In the genomic region with DNA sequence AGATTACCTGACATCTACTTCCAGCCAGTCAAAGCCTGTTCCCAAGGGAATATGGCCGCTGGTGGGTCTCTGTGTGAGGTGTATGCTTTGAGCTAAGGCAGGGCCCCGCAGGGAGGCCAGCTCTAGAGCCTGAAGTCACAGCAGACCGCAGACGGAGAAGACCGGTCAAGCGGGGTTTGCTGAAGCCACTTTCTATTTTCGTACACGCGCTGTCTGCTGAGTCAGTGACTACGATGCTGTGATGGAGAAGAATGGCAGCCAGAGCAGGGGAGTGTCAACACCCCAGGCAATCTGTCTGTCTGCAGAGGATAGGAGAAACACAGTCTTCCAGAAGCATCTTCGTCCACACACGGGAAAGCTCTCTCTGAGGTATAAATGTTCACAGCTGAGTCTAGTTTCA, we compare ENCODE assay signal across 11 mouse cellular contexts.
DNase-seq lines count a peak whose midpoint lies in the region; ATAC-seq and TF ChIP-seq lines count a peak whose summit lies in the region.
"Had no signal": no experiment of that assay in that cellular context is flagged by ENCODE, and none has a peak within 500 bp of the region (broad histone marks: within the 10 kb centered on the region; RNA-seq: fewer than 3 reads in every experiment).

No protein-coding gene starts in this region.

- no peak for TF ChIP-seq CTCF in kidney, adult 2 months (conservative IDR thresholded peaks at IDR 0.05; ENCODE audit: insufficient read depth, insufficient read length, low read depth, low read length)

- 0 out of 2 replicates have a peak, but pooled peaks have one; percentile 45 for ATAC-seq in heart, embryonic 16.5 days (replicated peaks; ENCODE audit: extremely low read depth, insufficient read depth, low FRiP score)

- 41% methylated on average over 12 of the region's 12 CpGs for whole genome bisulfite sequencing in heart, embryonic 16.5 days
- WGBS in kidney, adult 2 months: 72% methylated on average over 12 of the region's 12 CpGs

- H3K4me1 ChIP-seq in heart, embryonic 16.5 days (ENCODE audit: control insufficient read depth, insufficient read depth, low read length): peaks cover 22% of the 10 kb centered on the region
- H3K4me1 ChIP-seq in kidney, adult 2 months (ENCODE audit: control insufficient read depth, insufficient read depth, low read length): no peaks in the 10 kb centered on the region

- TF ChIP-seq POLR2A in kidney, adult 2 months (IDR thresholded peaks at IDR 0.05; ENCODE audit: low read depth, low read length): no peak

- H3K36me3 ChIP-seq in heart, embryonic 16.5 days (ENCODE audit: control insufficient read depth, insufficient read depth): peaks cover 17% of the 10 kb centered on the region
- H3K36me3 ChIP-seq in kidney, adult 2 months (ENCODE audit: control insufficient read depth, insufficient read depth, low read length): no peaks in the 10 kb centered on the region; the same call in 1 of the 2 replicates

- no peak overlapping the region for H3K4me2 ChIP-seq in heart, embryonic 16.5 days (ENCODE audit: low read depth, low read length)

- peak overlapping the region; percentile 33; the same call in 1 of the 2 replicates for H3K9ac ChIP-seq in heart, embryonic 16.5 days (ENCODE audit: low read length)

- no peaks in the 10 kb centered on the region for H3K9me3 ChIP-seq in heart, embryonic 16.5 days (replicated peaks; ENCODE audit: control insufficient read depth, low read length)
- H3K9me3 ChIP-seq: megakaryocyte, embryonic 14.5 days had no signal

- no peaks in the 10 kb centered on the region for H3K27me3 ChIP-seq in heart, embryonic 16.5 days (ENCODE audit: control insufficient read depth, insufficient read depth, low read length)
- no peaks in the 10 kb centered on the region for H3K27me3 ChIP-seq in kidney, adult 2 months (replicated peaks; ENCODE audit: control insufficient read depth, insufficient read depth, low read length)

- DNase-seq in cerebellum, adult 18-20 months: peak; percentile 53 to 58
- no peak for DNase-seq in cerebellum, adult 11 months
- DNase-seq in layer of hippocampus, adult 11-12 months (ENCODE audit: low spot score): peak; percentile 64
- no peak for DNase-seq in layer of hippocampus, adult 9-10 months (ENCODE audit: low spot score)
- peak; percentile 41 to 55 for DNase-seq in cerebellum, postnatal 36 days
- no peak for DNase-seq in kidney, adult 2 months
- no peak for DNase-seq in urinary bladder, postnatal 14 days (ENCODE audit: low spot score)
- DNase-seq: kidney, postnatal 36 days; liver had no signal

- peak overlapping the region; percentile 66 for H3K27ac ChIP-seq in heart, embryonic 16.5 days (ENCODE audit: low read length)
- no peak overlapping the region for H3K27ac ChIP-seq in kidney, adult 2 months (ENCODE audit: insufficient read depth, low read depth, low read length)

- H3K4me3 ChIP-seq in heart, embryonic 16.5 days (ENCODE audit: low read length): no peak overlapping the region
- H3K4me3 ChIP-seq in kidney, adult 2 months (ENCODE audit: insufficient read depth, low read depth, low read length): no peak overlapping the region
- H3K4me3 ChIP-seq: megakaryocyte, embryonic 14.5 days had no signal

Comparison
In these comparisons a context has a peak if more than half of its experiments do, and no peak if none do; other contexts are left out.
1. DNase-seq: peak in cerebellum, adult 18-20 months (2 of 2), layer of hippocampus, adult 11-12 months (single experiment) and cerebellum, postnatal 36 days (2 of 2); none in cerebellum, adult 11 months (single experiment), layer of hippocampus, adult 9-10 months (single experiment), kidney, adult 2 months (single experiment) and urinary bladder, postnatal 14 days (single experiment).